Mouse (Mus musculus) brain, embryonic 14.5 days (tissue): ENCODE measurements around the gene Ttc9b. TPM values are rescaled to one million over a fixed set of nuclear protein-coding genes. Genes with fewer than 3 reads are reported as not detected.

Experiments
- DNase-seq: peaks from one replicate; pipeline ENCODE4 v3.0.0-alpha.2; 2011; ENCODE audit warnings: low read depth
- CTCF ChIP-seq: fragments of 200-500 bp; IDR thresholded peaks from 2 replicates; pipeline ENCODE4 v1.5.1; 2012; ENCODE audit warnings: inconsistent platforms, mild to moderate bottlenecking, moderate library complexity, borderline replicate concordance; ENCODE audit not compliant: insufficient read depth, insufficient read length; ENCODE audit errors: extremely low read depth
- POLR2A ChIP-seq: fragments of 200-500 bp; IDR thresholded peaks from 2 replicates; pipeline ENCODE4 v1.6.1; 2012; ENCODE audit warnings: mild to moderate bottlenecking, inconsistent platforms, borderline replicate concordance; ENCODE audit not compliant: poor library complexity, insufficient read depth, insufficient read length, severe bottlenecking; ENCODE audit errors: extremely low read depth
- polyA plus RNA-seq: library from polyadenylated mRNA; depleted of rRNA; stranded (reverse); fragments of >200 nt; gene quantifications from 2 replicates; pipeline ENCODE4 v1.2.3, GENCODE M21; 2012

Ttc9b gene
- polyA plus RNA-seq, 1 experiment = 57.7 TPM

GRCm38 (mm10) chr7:27673575-27674131 is 19.9 kb downstream of the Ttc9b start:
- DNase-seq = no peak

GRCm38 (mm10) chr7:27674195-27674521 is 20.4 kb downstream of the Ttc9b start:
- TF ChIP-seq POLR2A (no peak), CTCF (no peak)
- no peak for DNase-seq

More at GRCm38 (mm10) chr7:27673575-27674131, 19.9 kb downstream of the Ttc9b start:
- TF ChIP-seq CTCF (no peak), POLR2A (no peak)

GRCm38 (mm10) chr7:27674522-27675221 is 21.0 kb downstream of the Ttc9b start, which contains the start of gene Map3k10:
Gene Map3k10, minus strand, starts transcription at chr7:27674598.
- DNase-seq = peak; percentile 99
- TF ChIP-seq POLR2A = peak; percentile 74; the same call in 1 of the 2 replicates
- no peak for TF ChIP-seq CTCF

- DNase-seq = no peak
- TF ChIP-seq CTCF (no peak), POLR2A (no peak)
Observed at GRCm38 (mm10) chr7:27675222-27675612, 21.5 kb downstream of the Ttc9b start.

- no peak for TF ChIP-seq POLR2A
- no peak for TF ChIP-seq CTCF
- DNase-seq = no peak
Observed at GRCm38 (mm10) chr7:27683218-27683617, 29.5 kb downstream of the Ttc9b start.

GRCm38 (mm10) chr7:27685220-27685619 is 31.5 kb downstream of the Ttc9b start:
- no peak for TF ChIP-seq POLR2A
- no peak for DNase-seq

GRCm38 (mm10) chr7:27685681-27686080 is 32.0 kb downstream of the Ttc9b start:
- TF ChIP-seq CTCF (peak; percentile 67; the same call in 1 of the 2 replicates), POLR2A (no peak)
- peak; percentile 75 for DNase-seq

GRCm38 (mm10) chr7:27687043-27687442 is 33.3 kb downstream of the Ttc9b start:
- DNase-seq = no peak
- TF ChIP-seq CTCF (no peak), POLR2A (no peak)

GRCm38 (mm10) chr7:27687836-27688235 is 34.1 kb downstream of the Ttc9b start:
- TF ChIP-seq CTCF = no peak
- TF ChIP-seq POLR2A = no peak
- no peak for DNase-seq

- peak; percentile 14 for DNase-seq
Observed at GRCm38 (mm10) chr7:27688246-27688788, 34.6 kb downstream of the Ttc9b start.

GRCm38 (mm10) chr7:27688815-27689612 is 35.3 kb downstream of the Ttc9b start, which contains the start of gene Zfp607b:
Gene Zfp607b, plus strand, starts transcription at chr7:27689340.
- TF ChIP-seq CTCF (no peak), POLR2A (peak; percentile 14; the same call in 1 of the 2 replicates)
- peak; percentile 99 for DNase-seq

More at GRCm38 (mm10) chr7:27688246-27688788, 34.6 kb downstream of the Ttc9b start:
- no peak for TF ChIP-seq POLR2A
- no peak for TF ChIP-seq CTCF
